Mouse (Mus musculus): ENCODE data around the gene Mtus2.

Mtus2 gene

DNA sequence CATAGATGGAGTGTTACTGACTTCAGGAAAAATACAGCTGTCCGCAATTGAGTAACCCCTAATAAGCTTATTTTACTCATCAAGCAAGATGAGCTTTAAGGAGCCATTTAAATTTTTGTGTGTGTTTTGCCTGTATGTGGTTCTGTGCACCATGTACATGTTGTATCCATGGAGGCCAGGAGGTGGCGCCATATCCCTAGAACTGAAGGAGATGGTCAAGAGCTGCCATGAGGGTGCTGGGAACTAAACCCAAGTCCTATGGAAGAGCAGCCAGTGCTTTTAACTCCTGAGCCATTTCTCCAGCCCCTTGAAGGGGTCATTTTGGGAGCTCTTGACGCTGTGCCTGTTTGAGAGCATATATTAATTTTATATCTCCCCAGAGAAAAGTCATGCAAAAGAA, 122.6 kb downstream of the Mtus2 start:
- in situ Hi-C loops (cut with MboI; ENCODE audit: low pct_unique_long_range_greater_than_20kb in 1 of 2, low sequenced_read_pairs in 2 of 2, unreplicated experiment in 1 of 2) = loop anchor here in 1 of 2 experiments (10.0 kb wide), 2 partner anchors 115 to 165 kb away; no protein-coding TSS in a partner anchor

DNA sequence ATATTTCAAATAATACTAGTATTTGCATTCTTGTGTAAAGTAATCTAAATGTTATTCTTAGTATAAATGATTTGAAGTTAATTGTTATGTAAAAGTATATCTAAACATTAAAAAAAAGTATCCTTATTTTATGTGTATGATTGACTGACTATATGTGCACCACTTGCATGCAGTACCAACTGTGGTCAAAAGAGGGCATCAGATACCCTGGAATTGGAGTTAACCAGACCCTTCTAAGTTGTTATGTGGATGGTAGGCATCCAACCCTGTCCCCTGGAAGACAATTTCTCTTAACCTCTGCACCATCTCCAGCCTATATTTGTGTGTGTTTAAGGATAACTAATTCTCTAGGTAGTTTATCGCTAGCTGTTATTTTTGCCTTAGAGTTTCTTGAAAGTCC, 126.4 kb downstream of the Mtus2 start:
- in situ Hi-C loops (cut with MboI; ENCODE audit: low pct_unique_long_range_greater_than_20kb in 1 of 2, low sequenced_read_pairs in 2 of 2, unreplicated experiment in 1 of 2) = no loop called here

DNA sequence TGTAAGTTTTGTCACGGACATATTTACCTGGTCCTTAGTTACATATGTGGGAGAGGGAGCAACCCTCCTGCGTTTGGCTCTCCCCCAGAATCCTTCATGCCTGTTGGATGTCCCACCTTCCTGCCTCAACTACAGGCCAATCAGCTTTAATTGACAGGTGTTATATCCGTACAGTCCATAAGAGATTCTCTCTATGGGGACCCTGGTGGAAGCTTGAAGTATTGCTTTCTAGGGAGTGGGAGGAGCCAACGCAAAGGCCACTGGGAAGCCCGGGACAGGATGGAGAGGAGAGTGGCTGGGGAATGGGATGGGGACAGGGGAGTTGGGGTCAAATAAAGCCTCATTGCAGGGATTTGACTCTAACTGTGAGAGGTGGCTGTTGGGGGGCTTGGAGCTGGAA, 127.6 kb downstream of the Mtus2 start:
- in situ Hi-C loops (cut with MboI; ENCODE audit: low pct_unique_long_range_greater_than_20kb in 1 of 2, low sequenced_read_pairs in 2 of 2, unreplicated experiment in 1 of 2) = no loop called here

DNA sequence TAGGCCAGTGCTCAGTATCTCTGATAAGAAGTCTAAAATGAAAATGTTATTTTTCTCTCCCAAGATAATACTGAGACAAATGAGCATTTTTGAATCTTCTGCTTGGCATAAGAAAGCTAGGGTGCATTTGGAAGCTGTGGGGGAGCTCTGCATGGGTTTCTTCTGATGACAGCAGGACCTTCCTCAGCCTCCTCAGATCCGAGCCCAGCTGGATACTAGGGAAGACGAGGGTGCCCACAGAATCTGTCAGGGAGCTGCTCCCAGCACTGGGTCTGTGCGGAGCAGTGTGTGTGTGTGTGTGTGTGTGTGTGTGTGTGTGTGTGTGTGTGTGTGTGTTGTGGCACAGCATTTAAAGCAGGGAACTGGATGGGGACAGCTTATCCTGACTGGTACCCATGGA, 130.7 kb downstream of the Mtus2 start:
- in situ Hi-C loops (cut with MboI; ENCODE audit: low pct_unique_long_range_greater_than_20kb in 1 of 2, low sequenced_read_pairs in 2 of 2, unreplicated experiment in 1 of 2) = no loop called here

DNA sequence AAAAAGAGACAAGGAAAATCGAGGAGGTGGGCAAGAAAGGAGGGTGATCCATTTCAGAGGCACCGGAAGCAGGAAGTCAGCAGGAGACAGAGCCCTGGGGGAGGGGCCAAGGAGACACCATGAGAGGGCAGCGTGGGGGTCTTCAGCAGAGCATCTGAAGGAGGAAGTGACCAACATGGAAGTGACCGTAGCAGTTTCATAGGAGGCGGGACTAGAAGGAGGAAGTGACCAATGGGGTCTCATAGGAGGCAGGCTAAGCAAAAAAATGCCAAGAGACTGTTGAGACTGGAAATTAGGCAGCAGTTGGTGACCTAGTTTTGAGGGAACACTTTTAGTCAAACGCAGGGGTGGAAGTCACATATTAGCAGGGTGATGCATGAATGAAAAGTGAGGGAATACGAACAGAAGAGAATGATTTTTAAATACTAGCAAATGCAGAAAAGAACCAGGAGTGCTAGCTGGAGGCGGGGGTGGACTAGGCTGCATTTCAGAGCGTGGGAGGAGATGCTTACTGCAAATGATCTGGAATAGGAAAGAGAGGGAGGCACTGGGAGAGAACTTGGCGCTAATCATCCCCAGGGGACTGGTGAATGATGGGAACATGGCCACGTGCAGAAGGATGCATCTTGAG, 133.2 kb downstream of the Mtus2 start:
- in situ Hi-C loops (cut with MboI; ENCODE audit: low pct_unique_long_range_greater_than_20kb in 1 of 2, low sequenced_read_pairs in 2 of 2, unreplicated experiment in 1 of 2) = loop anchor here in 1 of 2 experiments (10.0 kb wide), 1 partner anchor 144 kb away; no protein-coding TSS in a partner anchor

DNA sequence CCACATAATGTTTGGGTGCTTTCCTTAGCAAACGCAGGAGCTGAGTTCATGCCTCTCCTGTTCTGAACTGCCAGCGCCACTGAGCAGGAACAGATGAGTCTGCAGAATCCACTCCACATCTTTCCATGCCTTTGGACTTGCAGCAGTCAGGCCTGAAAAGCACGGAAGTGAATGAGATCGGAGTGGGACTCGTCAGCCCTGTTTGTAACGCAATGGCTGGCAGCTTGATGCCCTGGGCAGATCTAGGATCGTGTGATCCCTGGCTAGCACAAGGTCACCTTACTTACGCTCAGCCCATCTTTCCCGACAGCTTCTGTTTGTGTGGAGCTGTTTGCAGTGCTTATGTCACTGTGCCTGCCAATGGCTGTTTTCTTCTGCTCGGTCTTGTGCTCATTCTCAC, 137.5 kb downstream of the Mtus2 start:
- in situ Hi-C loops (cut with MboI; ENCODE audit: low pct_unique_long_range_greater_than_20kb in 1 of 2, low sequenced_read_pairs in 2 of 2, unreplicated experiment in 1 of 2) = loop anchor here in 1 of 2 experiments (10.0 kb wide), 1 partner anchor 140 kb away; no protein-coding TSS in a partner anchor

DNA sequence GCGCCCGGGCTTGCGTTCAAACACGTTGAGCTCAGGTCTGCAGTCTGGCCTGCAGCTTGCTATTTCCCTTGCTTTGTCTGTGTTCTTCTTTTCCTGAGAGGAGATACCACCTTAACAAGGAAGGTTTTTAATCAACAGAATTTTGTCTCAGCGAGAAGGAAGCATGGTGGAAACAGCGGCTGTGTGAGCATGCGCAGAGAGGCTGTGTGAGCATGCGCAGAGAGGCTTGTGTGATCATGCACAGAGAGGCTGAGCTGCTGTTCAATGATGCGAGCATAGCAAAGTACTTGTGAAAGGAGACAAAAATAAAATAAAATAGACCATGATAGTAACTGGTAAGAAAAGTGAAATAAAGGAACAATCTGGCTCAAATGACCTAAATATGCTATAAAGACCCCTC, 142.2 kb downstream of the Mtus2 start:
- in situ Hi-C loops (cut with MboI; ENCODE audit: low pct_unique_long_range_greater_than_20kb in 1 of 2, low sequenced_read_pairs in 2 of 2, unreplicated experiment in 1 of 2) = loop anchor here in 1 of 2 experiments (10.0 kb wide), 1 partner anchor 135 kb away; no protein-coding TSS in a partner anchor

DNA sequence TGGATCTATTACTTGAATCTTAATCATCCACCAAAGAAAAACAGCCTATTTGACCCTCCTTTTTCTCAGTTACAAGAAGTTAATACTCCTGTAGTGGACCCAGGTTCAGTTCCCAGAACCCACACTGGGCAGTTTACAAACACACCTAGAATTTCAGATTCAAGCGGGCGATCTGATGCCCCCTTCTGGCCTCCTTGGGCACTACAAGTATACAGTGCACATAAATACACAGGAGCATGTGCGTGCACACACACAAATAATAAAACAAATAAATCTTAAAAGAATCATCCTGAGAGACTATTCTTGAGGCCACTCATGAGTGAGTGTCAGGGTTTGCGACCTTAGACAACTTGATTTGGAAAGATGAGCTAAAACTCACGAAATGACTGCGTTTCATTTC, 150.2 kb downstream of the Mtus2 start:
- in situ Hi-C loops (cut with MboI; ENCODE audit: low pct_unique_long_range_greater_than_20kb in 1 of 2, low sequenced_read_pairs in 2 of 2, unreplicated experiment in 1 of 2) = no loop called here

DNA sequence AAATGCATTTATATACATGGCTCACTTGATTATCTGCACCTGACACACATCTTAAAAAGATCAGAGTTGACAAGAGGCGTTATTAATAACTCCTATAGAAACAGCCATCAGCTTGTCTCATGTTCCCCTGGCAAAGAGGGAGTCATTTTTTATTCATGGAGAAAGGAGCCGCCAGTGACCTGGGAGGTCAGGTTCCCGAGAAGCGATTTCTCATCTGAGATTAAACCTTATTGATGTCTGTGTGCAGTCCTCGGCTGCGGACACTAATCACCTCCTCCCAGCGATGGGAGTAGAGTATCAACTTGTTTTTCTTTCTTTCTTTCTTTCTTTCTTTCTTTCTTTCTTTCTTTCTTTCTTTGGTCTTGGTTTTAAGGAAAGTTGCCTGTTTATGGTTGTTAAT, 150.8 kb downstream of the Mtus2 start:
- in situ Hi-C loops (cut with MboI; ENCODE audit: low pct_unique_long_range_greater_than_20kb in 1 of 2, low sequenced_read_pairs in 2 of 2, unreplicated experiment in 1 of 2) = no loop called here

DNA sequence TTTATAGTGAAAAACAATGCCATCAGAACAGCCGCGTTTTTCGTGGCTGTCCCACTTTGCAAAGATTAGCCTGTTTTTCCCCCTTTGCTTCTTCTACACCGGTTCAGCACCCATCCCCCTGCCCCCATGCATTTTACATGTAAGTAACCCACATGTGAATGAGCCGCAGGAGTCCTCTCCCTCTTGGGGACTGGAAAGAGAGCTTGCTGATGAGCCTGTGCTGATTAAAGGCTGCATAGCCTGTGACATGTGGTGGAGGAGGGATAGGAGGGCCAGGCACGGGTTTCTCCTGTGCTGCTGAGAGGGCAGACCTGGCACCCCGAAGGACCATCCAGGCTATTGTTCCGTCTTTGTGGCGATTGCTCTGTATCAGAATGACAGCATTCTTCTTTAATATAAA, 151.2 kb downstream of the Mtus2 start:
- in situ Hi-C loops (cut with MboI; ENCODE audit: low pct_unique_long_range_greater_than_20kb in 1 of 2, low sequenced_read_pairs in 2 of 2, unreplicated experiment in 1 of 2) = no loop called here

DNA sequence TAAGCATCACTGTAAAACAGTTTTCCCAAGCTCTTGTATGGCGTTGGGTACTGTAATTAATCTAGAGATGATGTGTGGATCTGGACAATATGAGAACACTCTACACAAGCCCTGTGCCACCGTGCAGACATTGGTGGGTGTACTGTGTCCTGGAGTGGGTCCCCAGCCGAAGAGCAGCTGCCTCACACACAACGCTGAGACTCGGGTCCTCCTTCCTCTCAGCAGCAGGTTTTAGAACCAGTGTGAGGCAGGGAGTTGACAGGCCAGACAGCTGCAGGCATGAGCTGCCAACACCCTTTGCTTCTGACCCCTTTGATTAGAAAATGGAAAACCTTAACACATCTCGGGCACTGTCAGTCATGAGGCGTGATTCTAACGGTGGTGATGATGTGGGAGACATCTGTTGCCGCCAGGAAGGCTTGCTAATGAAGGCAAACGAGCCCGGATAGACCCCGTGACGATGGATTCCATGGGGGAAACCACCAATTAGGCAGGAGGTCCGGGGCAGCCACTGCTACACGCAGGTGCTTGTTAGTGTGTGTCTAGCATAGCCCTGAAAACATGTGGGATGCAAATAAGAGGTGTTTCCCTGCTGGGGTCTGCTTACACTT, 158.2 kb downstream of the Mtus2 start:
- in situ Hi-C loops (cut with MboI; ENCODE audit: low pct_unique_long_range_greater_than_20kb in 1 of 2, low sequenced_read_pairs in 2 of 2, unreplicated experiment in 1 of 2) = no loop called here

DNA sequence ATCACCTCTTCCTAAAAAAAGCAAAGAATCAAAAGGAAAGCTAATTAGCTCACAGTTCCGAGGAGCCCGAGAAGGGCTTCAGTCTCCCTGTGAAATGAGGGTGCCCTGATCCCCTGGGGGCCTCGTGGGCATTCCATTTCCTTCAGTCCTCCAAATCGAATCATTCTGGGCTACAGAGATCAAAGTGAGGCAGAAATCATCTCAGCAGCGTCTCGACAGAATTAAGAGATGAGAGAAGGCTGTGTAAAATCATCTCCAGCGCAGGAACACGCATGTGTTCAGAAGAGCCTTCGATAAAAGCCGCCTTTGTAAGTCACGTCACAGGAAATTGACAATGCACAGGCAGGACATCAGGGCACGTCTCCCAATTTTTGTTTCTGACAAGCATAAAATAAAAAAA, 167.2 kb downstream of the Mtus2 start:
- in situ Hi-C loops (cut with MboI; ENCODE audit: low pct_unique_long_range_greater_than_20kb in 1 of 2, low sequenced_read_pairs in 2 of 2, unreplicated experiment in 1 of 2) = no loop called here

DNA sequence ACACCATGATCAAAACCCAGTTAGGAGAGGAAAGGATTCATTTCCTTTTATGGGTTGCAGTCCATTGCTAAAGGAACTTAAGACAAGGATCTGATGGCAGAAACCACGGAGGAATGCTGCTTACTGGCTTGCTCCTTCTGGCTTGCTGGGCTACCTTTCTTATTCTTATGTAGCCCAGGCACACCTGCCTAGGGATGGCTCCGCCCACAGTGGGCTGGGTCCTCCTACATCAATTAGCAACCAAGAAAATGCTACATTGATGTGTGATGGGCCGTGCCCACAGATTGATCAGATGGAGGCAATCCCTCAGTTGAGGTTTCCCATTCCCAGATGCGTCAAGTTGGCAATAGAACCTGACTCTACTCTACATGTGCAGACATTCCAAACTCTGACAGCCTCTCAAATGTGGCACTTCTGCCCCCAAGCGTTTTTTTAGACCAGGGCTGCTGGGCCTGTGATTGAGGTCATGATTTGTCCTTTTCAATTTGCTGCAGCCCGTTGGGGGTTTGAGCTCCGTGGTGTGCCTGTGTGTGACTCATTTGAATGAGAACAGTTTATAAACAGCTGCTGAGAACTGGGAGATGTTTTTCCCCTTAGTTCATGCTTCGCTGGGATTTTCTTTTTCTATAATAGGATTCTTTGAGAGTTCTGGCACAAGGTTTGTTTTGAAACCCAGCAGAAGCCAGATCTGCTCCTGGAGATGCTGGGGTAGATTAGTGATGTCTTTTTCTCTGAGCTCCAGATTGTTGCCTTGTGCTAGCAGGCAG, 173.8 kb downstream of the Mtus2 start:
- in situ Hi-C loops (cut with MboI; ENCODE audit: low pct_unique_long_range_greater_than_20kb in 1 of 2, low sequenced_read_pairs in 2 of 2, unreplicated experiment in 1 of 2) = no loop called here

DNA sequence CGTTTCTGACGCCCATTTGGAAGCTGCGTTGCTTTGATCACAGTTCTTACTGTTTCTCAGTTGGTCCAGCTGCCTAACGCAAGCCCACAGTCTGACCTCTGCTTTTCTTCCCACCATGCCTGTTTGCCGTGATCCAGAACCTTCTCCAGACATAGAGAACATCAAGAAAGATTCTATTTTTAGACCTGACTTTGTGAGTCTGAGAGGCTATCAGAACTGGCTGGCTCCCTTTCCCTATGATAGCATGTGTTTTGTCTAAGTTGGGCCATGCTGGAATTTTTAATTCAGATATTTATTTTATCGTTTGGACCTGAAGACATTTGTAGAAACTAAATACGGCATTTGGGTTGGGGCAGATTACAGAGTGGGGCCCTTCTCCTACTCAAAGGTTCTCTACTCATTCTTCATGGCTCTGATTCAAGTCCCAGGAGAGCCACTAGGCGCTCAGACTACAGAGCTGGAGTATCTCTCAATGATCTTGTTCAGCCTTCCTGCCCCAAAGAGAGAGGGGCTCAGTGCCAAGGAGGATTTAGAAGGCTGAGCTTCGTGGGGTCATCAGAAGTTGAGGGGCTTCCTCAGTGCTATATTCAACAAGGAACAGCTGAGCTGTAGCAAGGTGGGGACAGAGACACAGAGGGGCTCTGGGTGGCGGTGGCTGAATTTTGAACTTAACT, 174.5 kb downstream of the Mtus2 start:
- in situ Hi-C loops (cut with MboI; ENCODE audit: low pct_unique_long_range_greater_than_20kb in 1 of 2, low sequenced_read_pairs in 2 of 2, unreplicated experiment in 1 of 2) = no loop called here

DNA sequence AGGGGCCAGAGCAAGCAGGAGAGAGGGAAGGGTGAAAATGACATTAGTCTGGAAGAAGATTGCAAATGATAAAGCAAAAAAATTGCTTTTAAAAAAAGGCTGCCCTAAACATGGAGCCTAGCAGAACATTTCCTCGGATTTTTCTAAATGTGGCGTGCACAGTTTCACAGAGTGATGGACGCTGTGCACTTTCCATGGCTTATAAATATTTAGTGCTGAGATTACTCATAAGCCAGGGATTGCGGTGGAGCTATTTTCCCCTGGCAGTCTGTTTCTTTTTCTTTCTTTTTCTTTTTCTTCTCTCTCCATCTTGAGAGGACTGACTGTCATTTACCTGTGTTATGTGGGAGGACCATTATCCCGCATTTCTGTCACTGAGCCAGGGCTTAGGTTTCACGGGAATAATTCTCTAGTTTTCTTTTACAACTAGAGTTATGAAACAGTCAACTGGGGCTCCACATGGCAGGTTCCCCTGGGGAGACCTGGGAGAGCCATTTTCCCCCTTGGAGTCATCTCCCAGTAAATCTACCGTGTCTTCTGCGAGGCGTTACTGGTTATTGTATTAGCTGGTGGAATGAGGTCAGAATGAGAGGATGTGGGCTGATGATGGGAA, 176.4 kb downstream of the Mtus2 start:
- in situ Hi-C loops (cut with MboI; ENCODE audit: low pct_unique_long_range_greater_than_20kb in 1 of 2, low sequenced_read_pairs in 2 of 2, unreplicated experiment in 1 of 2) = no loop called here

DNA sequence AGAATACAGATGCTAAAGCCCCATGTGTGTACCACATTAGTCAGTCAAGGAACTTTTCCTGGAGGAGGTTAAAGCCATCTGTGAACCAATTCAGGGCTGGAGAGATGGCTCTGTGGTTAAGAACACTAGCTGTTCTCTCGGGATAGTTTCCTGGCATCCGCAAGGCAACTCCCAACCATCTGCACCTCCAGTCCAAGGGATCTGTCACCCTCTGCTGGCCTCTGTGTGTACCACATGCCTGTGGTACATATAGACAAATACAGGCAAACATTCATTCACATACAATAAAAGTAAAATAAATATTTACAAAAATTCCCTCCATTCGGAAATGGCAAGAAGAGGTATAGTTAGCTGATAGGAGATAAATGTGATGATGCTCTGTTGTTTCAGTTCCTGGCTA, 184.5 kb downstream of the Mtus2 start:
- in situ Hi-C loops (cut with MboI; ENCODE audit: low pct_unique_long_range_greater_than_20kb in 1 of 2, low sequenced_read_pairs in 2 of 2, unreplicated experiment in 1 of 2) = no loop called here

DNA sequence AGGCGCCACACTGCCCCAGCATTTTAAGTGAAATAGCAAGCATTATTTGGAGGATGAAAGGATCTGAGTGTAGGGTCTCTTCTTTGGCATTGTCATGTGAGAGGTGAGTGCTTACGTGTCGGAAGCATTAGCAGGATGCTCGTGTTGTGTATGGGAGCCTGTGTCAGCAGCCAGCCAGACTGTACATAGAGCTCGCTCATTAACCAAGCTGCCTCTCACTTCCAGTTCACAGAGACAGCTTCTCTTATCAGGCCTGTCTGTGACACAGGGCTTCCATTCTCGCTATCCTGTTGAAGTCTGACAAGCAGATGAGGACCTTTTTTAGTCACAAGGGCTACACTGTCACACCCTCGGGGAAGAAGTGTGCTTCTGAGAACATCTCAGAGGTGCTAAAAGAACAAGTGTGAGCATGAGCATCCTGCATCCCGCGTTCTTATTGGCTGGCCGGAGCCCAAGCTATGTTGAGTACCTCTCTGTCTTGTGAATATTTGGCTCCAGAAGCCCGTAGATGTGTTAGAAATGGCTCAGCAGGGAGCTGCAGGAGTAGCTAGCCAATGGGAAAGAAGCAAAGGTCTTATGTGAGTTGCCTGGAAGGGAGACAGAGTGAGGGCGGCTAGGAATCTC, 189.2 kb downstream of the Mtus2 start:
- in situ Hi-C loops (cut with MboI; ENCODE audit: low pct_unique_long_range_greater_than_20kb in 1 of 2, low sequenced_read_pairs in 2 of 2, unreplicated experiment in 1 of 2) = no loop called here

DNA sequence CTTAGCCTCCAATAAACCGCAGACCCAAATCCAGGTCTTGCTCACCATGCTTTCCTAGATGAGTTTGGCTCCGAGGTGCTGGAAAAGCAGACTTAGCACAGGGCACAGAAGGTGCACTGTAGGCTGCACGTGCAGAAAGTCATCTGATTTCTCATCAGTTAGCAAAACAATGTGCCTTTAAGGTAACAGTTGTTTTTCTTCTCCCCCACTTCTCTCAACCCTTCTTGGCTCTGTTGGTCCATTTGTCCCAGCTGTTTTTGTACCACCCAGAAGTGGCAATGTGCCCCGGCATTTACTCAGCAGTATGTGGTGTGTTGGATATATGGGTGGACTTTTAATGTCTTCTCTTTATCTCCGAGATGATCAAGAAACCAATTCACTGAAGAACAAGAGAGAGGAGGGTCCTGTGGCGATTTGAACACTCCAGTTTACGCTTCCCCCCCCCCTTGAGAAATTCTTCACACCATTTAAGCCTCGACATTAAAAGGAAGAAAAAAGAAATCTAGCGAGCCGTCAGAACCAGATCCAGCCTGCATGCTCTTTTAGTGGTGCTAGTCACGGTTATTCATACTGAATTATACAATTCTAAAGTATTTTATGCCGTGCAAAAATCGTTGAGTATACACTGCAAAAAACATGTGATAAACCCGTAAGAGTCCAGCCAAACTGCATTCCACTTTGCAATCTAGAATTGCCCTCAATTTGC, 194.9 kb downstream of the Mtus2 start:
- in situ Hi-C loops (cut with MboI; ENCODE audit: low pct_unique_long_range_greater_than_20kb in 1 of 2, low sequenced_read_pairs in 2 of 2, unreplicated experiment in 1 of 2) = no loop called here

Data from mouse embryonic stem cell (cell line).